Mouse (Mus musculus): ENCODE data around the gene Brox.

GRCm38 (mm10) chr1:183324433-183324832 is 27.4 kb upstream of the Brox start:
- TF ChIP-seq CTCF (conservative IDR thresholded peaks at IDR 0.05; ENCODE audit: insufficient read depth, insufficient read length, low read depth, low read length) (no peak), POLR2A (IDR thresholded peaks at IDR 0.05; ENCODE audit: low read depth, low read length) (no peak)

Data from kidney, adult 2 months (tissue).